Mouse (Mus musculus) thymus, postnatal 25 days (tissue): Measurements from ENCODE around the gene Ipcef1.

Experiments used
- DNase-seq: peaks from one replicate; pipeline ENCODE4 v3.0.0; 2022

Ipcef1 gene

DNA sequence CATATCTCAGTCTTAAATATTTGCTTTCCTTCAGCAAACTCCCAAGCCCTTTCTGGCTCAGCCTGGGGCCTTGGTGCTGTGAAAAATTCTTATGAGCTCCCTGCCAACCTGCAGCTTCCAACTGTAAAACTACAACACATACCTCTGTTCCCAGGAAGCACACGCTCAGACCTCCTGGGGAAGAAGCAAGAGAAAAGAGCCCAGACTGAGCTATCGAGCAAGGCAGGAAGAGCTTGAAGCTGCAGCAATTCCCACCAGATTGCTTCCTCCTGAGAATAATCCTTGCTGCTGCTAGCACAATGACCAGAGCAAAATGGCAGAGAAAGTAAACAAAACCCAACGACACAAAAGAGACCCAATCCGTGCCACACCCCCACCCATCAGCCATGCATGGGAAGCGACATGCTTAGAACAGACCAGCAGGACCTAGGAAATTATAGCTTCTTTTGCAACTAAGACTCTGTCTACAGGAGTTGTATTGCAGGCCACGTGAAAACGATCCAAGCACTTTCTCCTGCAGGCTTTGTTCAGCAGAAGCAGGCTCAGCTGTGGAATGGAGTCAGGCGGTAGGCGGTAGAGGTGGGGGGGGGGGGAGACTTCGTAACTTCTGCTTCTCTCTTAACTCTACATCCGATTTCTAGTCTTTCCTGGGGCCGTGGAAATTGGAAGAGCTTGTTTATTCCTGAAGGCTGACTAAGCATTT is at the start of gene Ipcef1:
Gene Ipcef1 (minus strand): TSS at position 164 of the 703 bp plus-strand sequence.
- no peak for DNase-seq

DNA sequence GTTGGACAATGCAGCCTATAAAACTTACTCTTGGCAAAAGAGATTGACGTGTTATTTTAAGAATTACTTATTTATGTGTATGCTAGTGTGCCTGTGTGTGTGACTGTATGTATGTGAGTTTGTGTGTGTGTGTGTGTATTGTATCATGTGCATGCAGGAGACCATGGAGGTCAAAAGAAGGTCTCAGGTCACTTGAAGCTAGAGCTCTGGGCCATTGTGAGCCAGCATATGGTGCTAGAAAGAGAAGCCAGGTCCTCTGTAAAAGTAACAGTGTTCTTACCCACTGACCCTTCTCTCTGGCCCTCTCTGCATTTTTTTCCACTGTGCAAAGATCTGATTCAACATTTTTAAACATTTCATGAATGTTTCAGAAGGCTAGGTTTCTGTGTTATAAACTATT is 25.7 kb upstream of the Ipcef1 start:
- no peak for DNase-seq

GRCm38 (mm10) chr10:7077389-7077808 is 25.1 kb upstream of the Ipcef1 start:
- no peak for DNase-seq

GRCm38 (mm10) chr10:7076662-7077211 is 24.5 kb upstream of the Ipcef1 start:
- DNase-seq = no peak

DNA sequence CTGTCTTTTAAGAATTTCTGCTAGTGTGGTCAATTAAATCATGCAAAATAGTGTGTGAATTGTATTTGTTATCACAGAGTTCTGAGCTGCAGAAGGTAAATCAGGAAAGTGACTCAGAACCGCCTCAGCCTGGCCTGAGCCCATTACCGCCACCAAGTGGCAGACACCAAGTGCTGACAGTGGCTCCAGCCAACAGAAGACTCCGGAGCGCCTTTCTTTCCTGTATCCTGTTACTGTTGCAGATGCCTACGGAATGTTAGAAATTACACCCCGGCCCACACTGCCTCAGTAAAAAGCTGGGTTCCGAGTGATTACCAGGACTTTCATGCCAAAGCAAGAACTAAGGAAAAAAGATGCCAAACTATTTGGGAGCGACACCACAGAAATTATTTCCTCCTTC is 23.9 kb upstream of the Ipcef1 start:
- DNase-seq = peak; percentile 52

DNA sequence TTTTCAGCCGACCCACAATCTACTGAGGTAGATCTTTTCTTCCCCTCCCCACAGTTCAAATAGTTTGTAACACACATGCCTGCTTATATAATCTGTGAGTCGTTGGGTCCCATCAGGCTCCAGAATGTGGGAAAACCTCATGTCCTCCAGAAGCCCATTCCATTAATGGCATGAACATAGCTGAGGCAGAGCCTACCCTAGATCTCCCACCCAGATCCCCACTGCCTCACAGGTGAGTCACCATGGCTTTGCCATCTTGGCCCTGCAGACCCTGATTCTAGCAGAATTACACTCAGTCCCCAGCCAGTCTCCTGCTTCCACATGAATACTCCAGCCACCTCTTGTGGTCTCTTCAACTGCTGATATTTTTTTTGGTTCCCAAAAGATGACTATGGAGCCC is 23.4 kb upstream of the Ipcef1 start:
- DNase-seq = no peak

GRCm38 (mm10) chr10:7074231-7074630 is 22.0 kb upstream of the Ipcef1 start:
- no peak for DNase-seq

DNA sequence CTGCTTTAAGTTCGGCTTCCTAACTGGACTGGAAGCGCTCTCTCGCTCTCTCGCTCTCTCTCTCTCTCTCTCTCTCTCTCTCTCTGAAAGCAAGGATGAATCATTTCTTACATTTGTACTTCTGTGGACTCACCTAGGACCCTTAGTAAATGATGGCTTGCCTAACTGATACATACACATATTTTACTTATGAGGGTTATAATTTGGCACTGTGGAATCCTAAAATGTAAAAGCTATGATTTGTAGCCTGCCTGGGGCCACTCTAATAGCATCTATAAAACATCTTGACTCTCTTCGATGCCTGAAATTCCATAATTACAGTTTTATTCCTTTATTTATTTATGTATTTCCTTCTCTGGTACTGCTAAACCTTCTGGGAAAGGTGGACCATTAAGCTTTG is 18.6 kb upstream of the Ipcef1 start:
- DNase-seq = no peak

DNA sequence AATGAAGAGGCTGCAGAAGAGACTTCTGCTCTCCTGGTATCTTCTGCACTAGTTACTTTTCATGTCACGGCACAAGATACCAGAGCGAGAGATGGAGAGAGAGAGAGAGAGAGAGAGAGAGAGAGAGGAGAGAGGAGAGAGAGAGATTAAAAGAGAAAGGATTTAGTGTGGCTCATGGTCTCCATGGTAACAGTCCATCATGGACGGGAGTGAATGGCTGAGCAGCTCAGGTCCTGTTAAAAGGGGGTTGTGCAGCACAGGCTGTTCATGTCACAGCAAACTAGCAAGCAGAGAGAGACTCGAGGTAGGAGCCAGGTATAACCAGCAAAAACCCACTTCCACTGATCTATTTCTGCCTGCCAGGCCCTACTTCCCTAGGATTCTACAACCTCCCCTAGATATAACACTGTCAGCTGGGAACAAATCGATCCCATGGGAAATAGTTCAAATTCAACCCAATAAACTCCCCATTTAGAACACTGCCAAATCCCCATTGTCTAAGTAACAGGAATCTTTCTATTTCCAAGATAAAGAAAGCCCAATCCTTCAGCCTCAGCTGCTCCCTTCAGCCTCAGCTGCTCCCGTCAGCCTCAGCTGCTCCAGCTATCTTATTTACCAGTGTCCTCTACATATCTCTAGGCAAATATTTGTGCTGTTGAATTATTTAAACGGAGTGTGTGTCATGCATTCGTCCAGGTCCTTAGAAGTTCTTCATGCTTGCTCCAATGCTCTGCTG is 18.0 kb upstream of the Ipcef1 start:
- DNase-seq = no peak

GRCm38 (mm10) chr10:7069090-7069489 is 16.8 kb upstream of the Ipcef1 start:
- no peak for DNase-seq

- peak; percentile 10 for DNase-seq
These were observed 16.3 kb upstream of the Ipcef1 start for GRCm38 (mm10) chr10:7068608-7069007.

- no peak for DNase-seq
These were observed 11.6 kb upstream of the Ipcef1 start for GRCm38 (mm10) chr10:7063752-7064457.

- DNase-seq = no peak
These were observed 10.7 kb upstream of the Ipcef1 start for GRCm38 (mm10) chr10:7062993-7063392.

- no peak for DNase-seq
These were observed 8.0 kb upstream of the Ipcef1 start for GRCm38 (mm10) chr10:7060326-7060725.

DNA sequence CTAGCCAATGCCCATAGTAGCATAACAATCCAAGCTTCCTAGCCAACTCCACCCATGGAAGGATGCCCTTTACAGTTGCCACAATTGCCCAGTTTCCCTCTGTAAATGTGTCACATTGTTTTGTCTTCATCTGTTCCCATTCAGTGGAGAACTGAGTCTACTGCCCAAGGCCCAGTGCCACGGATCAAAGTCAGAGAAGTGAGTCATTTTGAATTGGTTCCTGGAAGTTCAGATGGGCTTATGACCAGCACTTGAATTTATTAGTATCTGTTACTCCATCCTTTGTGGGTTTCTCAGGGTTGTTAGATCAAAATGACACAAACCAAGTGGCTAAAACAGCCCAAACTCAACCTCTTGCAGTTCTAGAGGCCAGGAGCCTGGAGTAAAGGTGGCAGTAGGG is 5.3 kb upstream of the Ipcef1 start:
- no peak for DNase-seq

GRCm38 (mm10) chr10:7054560-7055205 is 2.4 kb upstream of the Ipcef1 start:
- no peak for DNase-seq

- DNase-seq = no peak
These were observed 2.4 kb downstream of the Ipcef1 start for GRCm38 (mm10) chr10:7049901-7050300.

- DNase-seq = no peak
These were observed 4.4 kb downstream of the Ipcef1 start for GRCm38 (mm10) chr10:7047919-7048291.

DNA sequence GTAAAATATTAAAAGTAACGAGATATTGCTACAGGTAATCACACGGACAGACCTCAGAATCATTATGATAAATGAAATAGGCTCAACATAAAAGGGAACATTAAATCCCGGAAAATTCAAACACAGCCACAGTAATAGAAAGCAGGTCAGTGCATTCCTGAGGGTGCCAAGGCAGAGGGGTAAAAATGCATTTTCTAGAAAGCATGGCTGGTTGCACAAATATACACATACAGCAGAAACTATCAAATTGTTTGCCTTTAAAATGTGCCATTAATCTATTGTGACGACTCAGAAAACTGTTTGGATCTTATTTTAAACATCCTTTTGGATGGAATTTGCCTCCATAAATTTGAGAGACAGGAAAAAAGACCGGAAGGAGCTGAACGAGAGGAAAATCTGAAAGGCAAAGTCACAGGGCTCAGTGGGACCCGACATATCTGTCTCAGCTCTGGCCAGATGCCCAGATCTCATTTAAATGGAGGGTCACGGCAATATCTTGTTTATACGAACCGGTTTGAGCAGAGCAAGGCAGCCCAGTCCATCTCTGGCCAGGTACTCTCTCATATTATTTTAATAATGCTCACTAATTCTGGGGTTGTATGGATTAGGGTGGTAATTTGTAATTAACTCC is 4.9 kb downstream of the Ipcef1 start:
- no peak for DNase-seq

- DNase-seq = no peak
These were observed 8.4 kb downstream of the Ipcef1 start for GRCm38 (mm10) chr10:7043896-7044295.

- no peak for DNase-seq
These were observed 11.2 kb downstream of the Ipcef1 start for GRCm38 (mm10) chr10:7041032-7041431.

DNA sequence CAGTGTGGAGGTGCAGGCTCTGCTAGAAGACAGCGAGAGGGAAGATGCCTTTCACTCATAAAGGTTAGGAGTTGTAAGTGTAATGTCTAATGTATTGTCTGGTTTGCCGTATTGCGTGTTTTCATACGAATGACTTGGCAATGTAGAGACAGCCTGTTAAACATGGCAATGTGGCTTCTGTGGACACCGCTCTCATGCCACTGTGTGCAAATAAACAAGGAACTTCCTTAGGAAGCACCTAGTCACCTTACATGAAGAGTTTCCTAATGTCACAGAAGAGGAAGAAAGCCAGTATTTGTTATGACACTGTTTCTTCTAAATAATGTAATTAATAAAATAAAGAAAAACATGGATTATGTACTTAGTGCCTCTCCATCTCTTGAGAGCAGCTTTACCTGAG is 15.1 kb downstream of the Ipcef1 start:
- DNase-seq = no peak

- DNase-seq = no peak
These were observed 16.7 kb downstream of the Ipcef1 start for GRCm38 (mm10) chr10:7035547-7035946.
